Mouse (Mus musculus) heart, embryonic 10.5 days (tissue): ENCODE data around the gene Ces3b. TPM values are rescaled to one million over a fixed set of nuclear protein-coding genes. Genes with fewer than 3 reads are reported as not detected.
"Not testable (repeated sequence)": the region's sequence is repeated elsewhere in the genome, so short reads cannot be mapped to it uniquely, and the experiment has no call there.

ENCODE experiments used
- DNase-seq: peaks from one replicate; pipeline ENCODE4 v3.0.0-alpha.2; 2017; ENCODE audit warnings: low spot score
- H3K27ac ChIP-seq: fragments of 300-500 bp; sonication (generic); 2 replicates; pipeline ENCODE4 v1.5.1; 2016; ENCODE audit warnings: mild to moderate bottlenecking
- H3K27me3 ChIP-seq: fragments of 300-500 bp; sonication (generic); 2 replicates; pipeline ENCODE4 v1.6.1; 2016; ENCODE audit warnings: mild to moderate bottlenecking; ENCODE audit not compliant: poor library complexity, insufficient read depth, severe bottlenecking
- H3K36me3 ChIP-seq: fragments of 300-500 bp; sonication (generic); 2 replicates; pipeline ENCODE4 v1.6.1; 2016; ENCODE audit warnings: mild to moderate bottlenecking, moderate library complexity
- H3K4me1 ChIP-seq: fragments of 300-500 bp; sonication (generic); 2 replicates; pipeline ENCODE4 v1.6.1; 2016; ENCODE audit warnings: mild to moderate bottlenecking
- H3K4me3 ChIP-seq: fragments of 300-500 bp; sonication (generic); 2 replicates; pipeline ENCODE4 v1.5.1; 2016; ENCODE audit warnings: mild to moderate bottlenecking, moderate library complexity
- H3K9me3 ChIP-seq: fragments of 300-500 bp; sonication (generic); 2 replicates; pipeline ENCODE4 v1.6.1; 2016; ENCODE audit warnings: mild to moderate bottlenecking, moderate library complexity
- WGBS: fragments of 180-500 bp; shearing (Covaris S2); methylation state at CpG from one replicate; pipeline ENCODE4 v1.1.7; 2016; 5-methylcytosine and 5-hydroxymethylcytosine counted together
- polyA plus RNA-seq: library from polyadenylated mRNA; unstranded; fragments of >200 nt; fragmentation: Nextera tagmentation; extraction: Ambion mirVana; gene quantifications from 2 replicates; pipeline ENCODE4 v1.2.1, GENCODE M21; 2016

Gene Ces3b
- polyA plus RNA-seq, 1 experiment from 2014 or later: not detected

- H3K27ac ChIP-seq, H3K4me3 ChIP-seq, DNase-seq, H3K36me3 ChIP-seq, H3K27me3 ChIP-seq, H3K4me1 ChIP-seq, H3K9me3 ChIP-seq: not testable (repeated sequence)
- 66% methylated on average over 5 of the region's 5 CpGs for WGBS
Observed at GRCm38 (mm10) chr8:105088166-105088565, 4.6 kb downstream of the Ces3b start.

- H3K27me3 ChIP-seq: no peaks in the 10 kb centered on the region
- 61% methylated on average over 4 of the region's 4 CpGs for WGBS
Observed at GRCm38 (mm10) chr8:105088581-105088980, 5.0 kb downstream of the Ces3b start.

GRCm38 (mm10) chr8:105093992-105094391, 10.4 kb downstream of the Ces3b start:
- Histone ChIP-seq H3K9me3 (no peaks in the 10 kb centered on the region), H3K4me3 (no peak overlapping the region), H3K36me3 (no peaks in the 10 kb centered on the region), H3K27me3 (no peaks in the 10 kb centered on the region), H3K27ac (no peak overlapping the region), H3K4me1 (peaks cover 5% of the 10 kb centered on the region; the same call in 1 of the 2 replicates)
- no peak for DNase-seq
- 80% methylated on average over 3 of the region's 3 CpGs for WGBS

More at GRCm38 (mm10) chr8:105088581-105088980, 5.0 kb downstream of the Ces3b start:
- no peak overlapping the region for H3K27ac ChIP-seq
- no peak overlapping the region for H3K4me3 ChIP-seq
- no peaks in the 10 kb centered on the region for H3K9me3 ChIP-seq
- 0 out of 2 replicates have a peak, but pooled peaks cover 2% of the 10 kb centered on the region for H3K4me1 ChIP-seq
- H3K36me3 ChIP-seq: no peaks in the 10 kb centered on the region
- DNase-seq: no peak

GRCm38 (mm10) chr8:105102101-105102785, 18.7 kb downstream of the Ces3b start:
- not testable (repeated sequence) for H3K4me1 ChIP-seq, H3K4me3 ChIP-seq, H3K27me3 ChIP-seq, DNase-seq, H3K9me3 ChIP-seq, H3K36me3 ChIP-seq, H3K27ac ChIP-seq
- 72% methylated on average over 4 of the region's 4 CpGs for WGBS

- 76% methylated on average over 5 of the region's 5 CpGs for WGBS
Observed at GRCm38 (mm10) chr8:105103701-105104100, 20.1 kb downstream of the Ces3b start.

GRCm38 (mm10) chr8:105104220-105104619, 20.7 kb downstream of the Ces3b start:
- Histone ChIP-seq H3K36me3 (no peaks in the 10 kb centered on the region), H3K27me3 (no peaks in the 10 kb centered on the region), H3K4me3 (no peak overlapping the region), H3K9me3 (no peaks in the 10 kb centered on the region), H3K4me1 (no peaks in the 10 kb centered on the region), H3K27ac (no peak overlapping the region)
- 77% methylated on average over 3 of the region's 3 CpGs for WGBS
- DNase-seq: no peak

More at GRCm38 (mm10) chr8:105103701-105104100, 20.1 kb downstream of the Ces3b start:
- H3K27ac ChIP-seq, H3K27me3 ChIP-seq, DNase-seq, H3K36me3 ChIP-seq, H3K4me3 ChIP-seq, H3K9me3 ChIP-seq, H3K4me1 ChIP-seq: not testable (repeated sequence)

GRCm38 (mm10) chr8:105129864-105130263, 46.3 kb downstream of the Ces3b start:
- no peak overlapping the region for H3K4me3 ChIP-seq
- no peak overlapping the region for H3K27ac ChIP-seq
- H3K36me3 ChIP-seq: no peaks in the 10 kb centered on the region
- H3K27me3 ChIP-seq: no peaks in the 10 kb centered on the region
- 75% methylated on average over 9 of the region's 9 CpGs for WGBS
- no peaks in the 10 kb centered on the region for H3K9me3 ChIP-seq
- DNase-seq: no peak
- no peaks in the 10 kb centered on the region for H3K4me1 ChIP-seq

- no peaks in the 10 kb centered on the region for H3K27me3 ChIP-seq
- no peaks in the 10 kb centered on the region for H3K4me1 ChIP-seq
- H3K4me3 ChIP-seq: no peak within 1 kb of the TSS
- H3K9me3 ChIP-seq: no peaks in the 10 kb centered on the region
- WGBS: 74% methylated on average over 5 of the region's 5 CpGs
- H3K36me3 ChIP-seq: no peaks in the 10 kb centered on the region
- no peak within 1 kb of the TSS for H3K27ac ChIP-seq
- DNase-seq: no peak
Observed at GRCm38 (mm10) chr8:105131509-105131908, 48.0 kb downstream of the Ces3b start, which contains the start of gene Ces4a. Gene Ces4a (plus strand): TSS chr8:105131800.

- Histone ChIP-seq H3K4me3 (no peak overlapping the region), H3K36me3 (no peaks in the 10 kb centered on the region), H3K27ac (no peak overlapping the region), H3K9me3 (no peaks in the 10 kb centered on the region), H3K4me1 (peaks cover 5% of the 10 kb centered on the region; the same call in 1 of the 2 replicates), H3K27me3 (peaks cover 10% of the 10 kb centered on the region)
- DNase-seq: no peak
- WGBS: 34% methylated on average over 4 of the region's 4 CpGs
Observed at GRCm38 (mm10) chr8:105138423-105138822, 54.9 kb downstream of the Ces3b start.

GRCm38 (mm10) chr8:105142395-105142794, 58.8 kb downstream of the Ces3b start:
- no peak for DNase-seq
- H3K9me3 ChIP-seq: no peaks in the 10 kb centered on the region
- peaks cover 5% of the 10 kb centered on the region; the same call in 1 of the 2 replicates for H3K4me1 ChIP-seq
- peaks cover 16% of the 10 kb centered on the region for H3K27me3 ChIP-seq
- 27% methylated on average over 19 of the region's 19 CpGs for WGBS
- no peaks in the 10 kb centered on the region for H3K36me3 ChIP-seq
- peak overlapping the region; percentile 35 for H3K4me3 ChIP-seq
- H3K27ac ChIP-seq: no peak overlapping the region

Other genes with a start within 250 kb of the Ces3b start
- gene Ces2c, start 236.7 kb upstream of the Ces3b start, polyA plus RNA-seq: not detected in 2 replicates
- gene Ces2e, start 157.5 kb upstream of the Ces3b start, polyA plus RNA-seq: not detected in 2 replicates
- gene Ces2f, start 136.4 kb upstream of the Ces3b start, polyA plus RNA-seq: not detected in 2 replicates
- gene Ces2g, start 122.0 kb upstream of the Ces3b start, polyA plus RNA-seq: 0.21 and 0.25 TPM in 2 replicates
- not detected in 2 replicates for gene Ces2h, start 82.9 kb upstream of the Ces3b start, polyA plus RNA-seq
- gene Ces3a, start 35.2 kb upstream of the Ces3b start, polyA plus RNA-seq: not detected in 2 replicates
- gene Ces4a, start 48.0 kb downstream of the Ces3b start, polyA plus RNA-seq: not detected in 2 replicates
- gene Cbfb, start 86.9 kb downstream of the Ces3b start, polyA plus RNA-seq: 47.5 and 59.6 TPM in 2 replicates
- gene D230025D16Rik, start 141.4 kb downstream of the Ces3b start, polyA plus RNA-seq: 19.3 and 20.7 TPM in 2 replicates
- 7.6 and 8.1 TPM in 2 replicates for gene B3gnt9, start 171.4 kb downstream of the Ces3b start, polyA plus RNA-seq
- gene Tradd, start 180.9 kb downstream of the Ces3b start, polyA plus RNA-seq: 19.0 and 19.4 TPM in 2 replicates
- gene Fbxl8, start 180.9 kb downstream of the Ces3b start, polyA plus RNA-seq: 2.0 and 2.4 TPM in 2 replicates
- 0.16 TPM in 1 of 2 replicates, not detected in the other for gene Hsf4, start 186.0 kb downstream of the Ces3b start, polyA plus RNA-seq
- gene Nol3, start 192.4 kb downstream of the Ces3b start, polyA plus RNA-seq: 1.2 and 1.3 TPM in 2 replicates
- gene 4931428F04Rik, start 206.1 kb downstream of the Ces3b start, polyA plus RNA-seq: 7.4 and 8.6 TPM in 2 replicates
- gene Exoc3l, start 212.3 kb downstream of the Ces3b start, polyA plus RNA-seq: 16.7 and 18.9 TPM in 2 replicates
- gene E2f4, start 213.9 kb downstream of the Ces3b start, polyA plus RNA-seq: 91.4 and 114 TPM in 2 replicates
- gene Elmo3, start 221.8 kb downstream of the Ces3b start, polyA plus RNA-seq: 3.9 and 4.4 TPM in 2 replicates
- gene Lrrc29, start 242.5 kb downstream of the Ces3b start, polyA plus RNA-seq: 1.5 and 1.9 TPM in 2 replicates
- gene Tmem208, start 242.6 kb downstream of the Ces3b start, polyA plus RNA-seq: 99.6 and 101 TPM in 2 replicates